Mouse (Mus musculus) ES-Bruce4 (cell line): Measurements from ENCODE around the gene Cbx6. TPM values are rescaled to one million over a fixed set of nuclear protein-coding genes. Genes with fewer than 3 reads are reported as not detected.

Experiments used
- H3K27ac ChIP-seq: 2 replicates; pipeline ENCODE4 v1.5.1; 2012; ENCODE audit warnings: low read length, inconsistent platforms; ENCODE audit not compliant: insufficient read depth
- H3K27me3 ChIP-seq: 2 replicates; pipeline ENCODE4 v1.6.1; 2012; ENCODE audit warnings: mild to moderate bottlenecking, low read length, inconsistent platforms; ENCODE audit not compliant: control insufficient read depth, poor library complexity, insufficient read depth, severe bottlenecking
- H3K36me3 ChIP-seq: 2 replicates; pipeline ENCODE4 v1.6.1; 2012; ENCODE audit warnings: inconsistent platforms, mild to moderate bottlenecking, low read length, moderate library complexity; ENCODE audit not compliant: control insufficient read depth, poor library complexity, insufficient read depth, severe bottlenecking
- H3K4me1 ChIP-seq: one replicate; pipeline ENCODE4 v1.8.1; 2011; ENCODE audit warnings: low read length; ENCODE audit not compliant: control insufficient read depth, insufficient read depth
- H3K4me3 ChIP-seq: 2 replicates; pipeline ENCODE4 v1.5.1; 2011; ENCODE audit warnings: low read depth, mild to moderate bottlenecking, low read length
- H3K9ac ChIP-seq: 2 replicates; pipeline ENCODE4 v1.6.1; 2012; ENCODE audit warnings: low read depth, mild to moderate bottlenecking, inconsistent platforms; ENCODE audit not compliant: poor library complexity, severe bottlenecking
- H3K9me3 ChIP-seq: replicated peaks from 2 replicates; pipeline ENCODE4 v1.6.1; 2012; ENCODE audit warnings: mild to moderate bottlenecking, low read length, inconsistent platforms; ENCODE audit not compliant: control insufficient read depth, poor library complexity, insufficient read depth, severe bottlenecking
- CTCF ChIP-seq: IDR thresholded peaks from one replicate; pipeline ENCODE4 v1.8.1; 2011; ENCODE audit warnings: low read depth, low read length
- EP300 ChIP-seq: IDR thresholded peaks from 2 replicates; pipeline ENCODE4 v1.6.1; 2011; ENCODE audit warnings: low read depth, low read length; ENCODE audit not compliant: insufficient read depth
- POLR2A ChIP-seq: IDR thresholded peaks from one replicate; pipeline ENCODE4 v1.8.1; 2011; ENCODE audit warnings: low read length; ENCODE audit not compliant: insufficient read depth
- polyA plus RNA-seq: library from polyadenylated mRNA; stranded (reverse); fragments of >200 nt; gene quantifications from 2 replicates; pipeline ENCODE4 v1.2.4, GENCODE M21; 2011; ENCODE audit warnings: low read depth; ENCODE audit not compliant: missing spikeins, insufficient read depth, insufficient read length

Gene Cbx6
- polyA plus RNA-seq: 25.7 and 28.7 TPM in 2 replicates

DNA sequence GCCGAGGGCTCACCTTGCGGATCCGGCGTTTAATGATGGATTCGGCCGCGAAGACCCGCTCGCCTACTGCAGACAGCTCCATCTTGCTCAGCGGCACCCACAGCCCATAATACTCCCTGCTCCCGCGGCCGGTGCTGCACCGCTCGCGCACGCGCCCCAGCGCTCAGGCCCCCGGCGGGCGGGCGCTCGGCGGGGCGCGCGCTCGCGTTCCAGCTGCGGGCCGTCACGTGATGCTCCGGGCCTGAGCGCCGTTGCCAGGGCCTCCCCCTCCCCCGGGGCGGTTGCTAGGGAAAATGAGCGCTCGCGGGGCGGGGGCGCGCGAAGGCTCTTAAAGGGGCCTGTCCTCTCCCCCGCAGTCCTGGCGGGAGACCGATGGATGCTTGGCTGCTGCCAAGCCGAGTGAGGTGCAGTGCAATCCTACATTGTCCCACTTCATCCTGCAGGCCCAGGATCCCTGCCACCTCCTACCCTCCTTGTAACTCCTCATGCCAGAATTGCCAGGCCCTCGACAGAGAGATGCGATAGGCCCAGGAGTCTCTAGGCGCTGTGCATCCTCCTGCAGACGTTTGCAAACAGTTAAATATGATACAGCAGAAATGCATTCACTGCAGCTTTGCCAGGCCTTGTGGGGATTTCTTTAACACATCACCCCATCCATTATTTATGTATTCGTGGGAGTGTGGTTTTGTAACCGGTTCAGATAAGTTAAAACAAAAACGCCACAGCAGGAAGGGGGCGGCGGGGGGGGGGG is at the start of gene Cbx6, which contains the start of gene Npcd:
Cbx6 (minus strand) TSS at position 559 of the 751 bp plus-strand sequence.
Npcd (minus strand) TSS at position 108 of the 751 bp plus-strand sequence.
- H3K36me3 ChIP-seq: no peaks in the 10 kb centered on the region; the same call in 1 of the 2 replicates
- TF ChIP-seq CTCF (no peak), EP300 (0 out of 2 replicates have a peak, but pooled peaks have one; percentile 5)
- H3K9ac ChIP-seq: peak within 1 kb of the TSS; percentile 84
- no peaks in the 10 kb centered on the region for H3K4me1 ChIP-seq
- H3K4me3 ChIP-seq: peak within 1 kb of the TSS; percentile 96
- no peaks in the 10 kb centered on the region for H3K27me3 ChIP-seq
- H3K27ac ChIP-seq: no peak within 1 kb of the TSS
- H3K9me3 ChIP-seq: no peaks in the 10 kb centered on the region

DNA sequence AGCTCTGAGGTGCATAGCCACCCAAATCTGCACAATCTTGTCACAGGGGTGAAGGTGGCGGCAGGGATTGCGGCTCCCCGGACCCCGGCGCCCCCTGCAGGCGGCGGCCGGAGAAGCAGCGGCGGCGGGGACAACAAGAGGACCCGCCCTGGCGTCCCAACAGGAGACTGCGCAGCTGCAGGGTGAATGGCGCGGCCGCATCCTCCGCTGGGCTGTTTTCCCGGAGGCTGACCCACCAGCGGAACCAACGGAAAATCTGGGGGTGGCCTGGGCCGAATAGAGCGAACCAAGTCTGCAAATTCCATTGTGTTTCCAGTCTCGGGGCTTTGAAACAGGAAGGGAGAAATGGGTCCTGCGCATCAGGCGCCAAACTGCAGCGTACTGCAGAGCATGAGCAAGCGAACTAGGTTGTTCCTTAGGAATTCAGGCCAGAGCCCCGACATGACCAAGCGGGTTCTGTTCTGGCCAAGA is 48.9 kb upstream of the Cbx6 start:
- H3K36me3 ChIP-seq: no peaks in the 10 kb centered on the region
- H3K4me3 ChIP-seq: peak overlapping the region; percentile 87
- H3K4me1 ChIP-seq: peaks cover 5% of the 10 kb centered on the region
- no peaks in the 10 kb centered on the region for H3K9me3 ChIP-seq
- H3K27me3 ChIP-seq: no peaks in the 10 kb centered on the region
- peak overlapping the region; percentile 79 for H3K27ac ChIP-seq
- H3K9ac ChIP-seq: peak overlapping the region; percentile 62
- TF ChIP-seq CTCF (peak; percentile 61), POLR2A (no peak)

DNA sequence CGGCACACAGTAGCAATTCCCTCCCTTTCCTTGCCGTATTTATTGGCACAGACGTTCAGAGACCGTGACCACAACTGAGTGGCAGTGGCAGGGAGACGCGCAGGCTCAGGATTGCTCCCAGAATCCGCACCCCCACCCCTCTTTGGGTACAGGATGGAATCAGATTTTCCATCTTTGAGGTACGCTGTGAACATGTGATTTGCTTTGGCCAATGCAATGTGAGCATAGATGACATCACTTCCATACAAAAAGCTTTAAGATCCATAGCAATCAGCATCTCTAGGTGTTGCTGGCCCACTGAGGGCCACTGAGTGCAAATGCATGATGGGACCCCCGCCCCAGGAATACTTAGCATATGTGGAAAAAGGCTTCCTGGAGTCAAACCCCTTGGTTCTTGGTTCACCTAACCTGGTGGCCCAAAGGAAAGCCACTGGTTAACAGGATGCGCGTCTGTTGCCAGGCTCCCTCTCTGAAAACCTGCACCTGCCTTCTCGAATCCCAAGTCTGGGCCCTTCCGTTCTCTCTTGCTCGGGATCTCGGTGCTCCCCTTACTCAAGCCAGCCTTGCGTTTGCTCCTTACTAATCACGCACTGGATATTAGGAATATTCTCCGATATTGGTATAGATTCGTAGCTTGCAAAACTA is 48.3 kb upstream of the Cbx6 start:
- H3K4me3 ChIP-seq: peak overlapping the region; percentile 58
- no peaks in the 10 kb centered on the region for H3K36me3 ChIP-seq
- H3K9me3 ChIP-seq: no peaks in the 10 kb centered on the region
- H3K27me3 ChIP-seq: no peaks in the 10 kb centered on the region
- TF ChIP-seq POLR2A (peak; percentile 14), CTCF (no peak), EP300 (no peak)
- H3K9ac ChIP-seq: peak overlapping the region; percentile 62
- peak overlapping the region; percentile 57 for H3K27ac ChIP-seq
- H3K4me1 ChIP-seq: peaks cover 5% of the 10 kb centered on the region

DNA sequence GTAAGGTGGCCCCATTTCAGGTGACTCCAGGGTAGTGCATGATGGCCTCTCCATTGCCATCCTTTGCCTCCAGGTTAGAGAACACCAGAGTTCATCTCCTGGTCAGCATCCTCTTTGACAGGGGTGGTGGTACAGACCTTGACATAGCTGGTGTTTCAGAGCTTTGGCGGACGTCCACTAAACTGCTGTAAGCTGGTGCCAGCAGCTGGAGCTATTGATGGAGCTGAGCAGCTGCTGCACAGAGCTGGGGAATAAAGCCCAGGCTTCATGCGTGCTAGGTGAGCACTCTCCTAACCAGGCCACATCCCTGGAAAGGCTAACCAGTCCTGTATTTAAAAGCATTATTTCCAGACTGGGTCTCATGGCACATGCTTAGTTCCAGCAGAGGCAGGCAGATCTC is 46.0 kb upstream of the Cbx6 start:
- Histone ChIP-seq H3K4me3 (no peak overlapping the region), H3K36me3 (no peaks in the 10 kb centered on the region), H3K9ac (no peak overlapping the region), H3K9me3 (no peaks in the 10 kb centered on the region), H3K27ac (no peak overlapping the region), H3K27me3 (no peaks in the 10 kb centered on the region), H3K4me1 (peaks cover 7% of the 10 kb centered on the region)
- no peak for TF ChIP-seq EP300
- TF ChIP-seq POLR2A: no peak
- TF ChIP-seq CTCF: no peak

DNA sequence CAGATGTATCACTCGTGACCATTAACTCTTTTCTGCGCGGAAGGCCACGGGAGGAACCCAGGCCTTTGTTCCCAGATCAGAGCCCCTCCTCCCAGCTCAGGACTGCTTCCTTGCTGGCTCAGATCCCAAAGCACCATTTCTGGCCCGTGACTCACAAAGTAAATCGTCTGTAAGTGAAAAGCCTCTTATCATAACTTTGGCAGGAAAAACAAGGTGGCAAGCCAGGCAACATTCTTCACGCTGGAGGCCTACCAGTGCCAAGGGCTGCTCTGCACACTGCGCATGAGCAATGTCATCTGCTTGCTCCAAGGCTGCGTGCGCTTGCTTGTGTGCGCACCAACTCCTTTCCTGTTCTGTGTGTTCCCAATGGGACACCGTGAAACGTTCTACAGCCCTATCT is 44.8 kb upstream of the Cbx6 start:
- peak overlapping the region; percentile 24; the same call in 1 of the 2 replicates for H3K9ac ChIP-seq
- H3K36me3 ChIP-seq: no peaks in the 10 kb centered on the region
- H3K27ac ChIP-seq: peak overlapping the region; percentile 80
- H3K4me3 ChIP-seq: peak overlapping the region; percentile 45
- no peaks in the 10 kb centered on the region for H3K27me3 ChIP-seq
- H3K9me3 ChIP-seq: no peaks in the 10 kb centered on the region
- TF ChIP-seq POLR2A (no peak), CTCF (no peak), EP300 (no peak)
- H3K4me1 ChIP-seq: peaks cover 10% of the 10 kb centered on the region

DNA sequence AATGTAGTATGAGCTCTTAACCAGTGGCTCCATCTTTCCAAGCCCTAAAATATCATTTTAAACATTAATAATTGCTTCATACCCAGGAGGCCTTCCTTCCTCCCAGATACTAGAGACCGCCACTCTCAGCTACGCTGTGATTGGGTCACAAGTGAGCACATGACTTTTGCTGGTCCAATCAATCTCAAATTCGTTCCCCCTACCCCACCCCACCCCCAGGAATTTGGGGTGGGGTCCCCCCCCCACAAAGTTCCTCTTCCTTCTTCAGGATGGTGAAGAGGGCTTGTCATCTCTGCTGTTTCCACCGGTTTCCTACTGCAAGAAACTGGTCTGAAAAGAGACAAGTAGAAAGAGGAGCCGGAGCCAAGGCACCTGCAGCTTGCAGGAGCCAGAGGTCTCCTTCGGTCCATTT is 44.2 kb upstream of the Cbx6 start:
- Histone ChIP-seq H3K9ac (peak overlapping the region; percentile 24; the same call in 1 of the 2 replicates), H3K27ac (peak overlapping the region; percentile 80), H3K4me1 (peaks cover 12% of the 10 kb centered on the region), H3K4me3 (peak overlapping the region; percentile 45), H3K36me3 (no peaks in the 10 kb centered on the region), H3K27me3 (no peaks in the 10 kb centered on the region), H3K9me3 (peaks cover 2% of the 10 kb centered on the region; the same call in 1 of the 2 replicates)
- no peak for TF ChIP-seq POLR2A
- TF ChIP-seq EP300: no peak
- TF ChIP-seq CTCF: no peak
